Comparison of ENCODE assay signal across 32 mouse cellular contexts in the genomic region with DNA sequence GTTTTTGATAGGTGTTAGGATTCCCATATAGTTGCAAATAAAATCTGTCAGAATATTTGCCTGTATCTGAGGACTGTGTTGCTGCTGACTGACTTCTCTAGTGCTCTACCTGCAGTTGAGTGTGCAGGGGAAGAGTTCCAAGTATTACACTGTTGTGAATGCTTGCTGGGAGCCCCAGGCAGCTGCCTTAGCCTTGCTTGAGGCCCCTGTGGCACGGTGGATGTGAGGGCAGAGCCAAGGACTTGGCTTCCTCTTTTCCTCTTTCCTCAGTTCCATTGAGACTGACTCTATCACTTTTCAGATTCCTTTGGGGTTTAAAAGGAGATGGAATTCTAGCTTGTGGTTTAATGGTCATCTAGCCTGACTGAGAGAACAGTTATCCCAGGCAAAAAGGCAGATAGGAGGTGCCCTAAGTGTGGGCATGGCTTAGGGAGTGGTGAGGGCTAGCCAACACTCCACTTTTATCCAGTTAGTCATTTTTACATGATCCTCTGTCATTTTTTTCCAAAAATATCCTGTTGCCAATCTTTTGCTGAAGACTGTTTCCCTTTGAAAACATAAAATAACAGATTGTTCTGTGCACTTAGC. TPM values are rescaled to one million over a fixed set of nuclear protein-coding genes. Genes with fewer than 3 reads are reported as not detected.
A peak's percentile ranks its signal among the peaks of the same experiment; 100 is the strongest.
DNase-seq lines count a peak whose midpoint lies in the region; ATAC-seq and TF ChIP-seq lines count a peak whose summit lies in the region.
"Had no signal": no experiment of that assay in that cellular context is flagged by ENCODE, and none has a peak within 500 bp of the region (broad histone marks: within the 10 kb centered on the region; RNA-seq: fewer than 3 reads in every experiment).

No protein-coding gene starts in this region.

- intact Hi-C loops in heart, postnatal 36 days (cut with DNase I), result no loop called here

- peak overlapping the region; percentile 56 for H3K4me2 ChIP-seq in myocyte (ENCODE audit: low read depth)
- H3K4me2 ChIP-seq: embryonic facial prominence, embryonic 12.5 days; heart, embryonic 15.5 days; hindbrain, embryonic 12.5 days; intestine, embryonic 15.5 days; limb, embryonic 12.5 days; liver, embryonic 15.5 days; lung, embryonic 14.5 days; midbrain, embryonic 15.5 days had no signal

- DNase-seq in heart, adult 11 months, result peak; percentile 70
- no peak for DNase-seq in heart, postnatal 36 days
- DNase-seq in 3T3-L1 (ENCODE audit: low read depth, low spot score), result peak; percentile 89
- DNase-seq in adipocyte (ENCODE audit: low spot score), result peak; percentile 37
- no peak for DNase-seq in layer of hippocampus, postnatal 14 days (ENCODE audit: low spot score in 2 of 2)
- DNase-seq: adrenal gland, postnatal 14 days; B cell, adult 2 months; cerebellum, adult 11 months; cerebellum, adult 9-10 months; cerebellum, postnatal 36 days; gastrocnemius, postnatal 36 days; kidney, adult 8-10 months; kidney, postnatal 14 days; layer of hippocampus, postnatal 36 days; lung, embryonic 14.5 days; lung, postnatal 14 days; right cerebral cortex, postnatal 4 days; thymus, adult 2 months; thymus, postnatal 36 days had no signal

- ATAC-seq in megakaryocyte progenitor cell, adult 5-6 weeks (replicated peaks; ENCODE audit: poor library complexity), result no peak
- ATAC-seq: forebrain, embryonic 14.5 days; hindbrain, postnatal 0 days; intestine, embryonic 15.5 days; midbrain, embryonic 15.5 days; Patski had no signal

- H3K27me3 ChIP-seq in myocyte (ENCODE audit: control insufficient read depth, insufficient read depth, insufficient read length), result no peaks in the 10 kb centered on the region
- H3K27me3 ChIP-seq: embryonic facial prominence, embryonic 12.5 days; heart, embryonic 15.5 days; hindbrain, embryonic 12.5 days; intestine, embryonic 15.5 days; limb, embryonic 12.5 days; liver, embryonic 15.5 days; midbrain, embryonic 15.5 days; Patski had no signal

- no peak overlapping the region for H3K4me3 ChIP-seq in myocyte
- H3K4me3 ChIP-seq: embryonic facial prominence, embryonic 12.5 days; heart, embryonic 15.5 days; hindbrain, embryonic 12.5 days; intestine, embryonic 15.5 days; limb, embryonic 12.5 days; liver, embryonic 15.5 days; midbrain, embryonic 10.5 days; midbrain, embryonic 15.5 days had no signal

- no peaks in the 10 kb centered on the region for H3K79me2 ChIP-seq in myocyte (ENCODE audit: control insufficient read depth, insufficient read depth)

- TF ChIP-seq POLR2A in myocyte (IDR thresholded peaks at IDR 0.05; ENCODE audit: insufficient read length, low read depth), result no peak

- H3K36me3 ChIP-seq in myocyte (ENCODE audit: control insufficient read depth, insufficient read depth), result peaks cover 6% of the 10 kb centered on the region
- H3K36me3 ChIP-seq: heart, embryonic 15.5 days; hindbrain, embryonic 12.5 days; liver, embryonic 15.5 days; midbrain, embryonic 15.5 days had no signal

- no peak overlapping the region for H3ac ChIP-seq in myocyte (ENCODE audit: control insufficient read depth, insufficient read length)

TF ChIP-seq in myocyte, 11 proteins besides CTCF, POLR2A, EP300 and RAD21:
- TF ChIP-seq MYOG (IDR thresholded peaks at IDR 0.05; ENCODE audit: control insufficient read depth in 1 of 3, insufficient read depth in 1 of 3, insufficient read length in 2 of 3, low read depth in 2 of 3), result peak in 1 of 3 experiments; percentile 3
- TF ChIP-seq MAX (IDR thresholded peaks at IDR 0.05; ENCODE audit: low read depth), result no peak
- TF ChIP-seq TCF3 (IDR thresholded peaks at IDR 0.05; ENCODE audit: insufficient read length, low read depth), result no peak
- peak in 1 of 3 experiments; percentile 22 for TF ChIP-seq MYOD1 (IDR thresholded peaks at IDR 0.05; ENCODE audit: control insufficient read depth in 1 of 3, insufficient read length in 2 of 3, low read depth in 2 of 3)

RNA-seq across cellular contexts. Expression of gene Mrtfb, which starts 53.9 kb away (rescaled TPM):
- total RNA-seq in heart, postnatal 36 days (2021), result 10 to 100 TPM; 28.7 to 29.9 TPM
- polyA plus RNA-seq in myocyte (2012; fragmentation: generic; extraction: Trizol), result 5.2 TPM
- total RNA-seq in megakaryocyte progenitor cell, adult 5-6 weeks (2015), result 11.5 and 11.7 TPM in 2 replicates
- 2.7 and 3.9 TPM in 2 replicates for total RNA-seq in megakaryocyte progenitor cell, adult 5-6 weeks (2017)
- 100 to 1,000 TPM; 118 to 123 TPM for total RNA-seq in layer of hippocampus, postnatal 14 days (2021)

Comparison
In these comparisons a context has a peak if more than half of its experiments do, and no peak if none do; other contexts are left out.
1. DNase-seq: peak in heart, adult 11 months (single experiment), 3T3-L1 (single experiment) and adipocyte (single experiment); none in heart, postnatal 36 days (0 of 2) and layer of hippocampus, postnatal 14 days (0 of 2).